Mouse (Mus musculus) gastrocnemius, adult 18-20 months (tissue): ENCODE measurements around the gene Pik3ip1. TPM values are rescaled to one million over a fixed set of nuclear protein-coding genes. Genes with fewer than 3 reads are reported as not detected.

Source experiments
- DNase-seq: peaks from one replicate; pipeline ENCODE4 v3.0.0; 2021; ENCODE audit warnings: low spot score
- total RNA-seq, 2 experiments: library from RNA; stranded (reverse); gene quantifications; 2 replicates each; pipeline ENCODE4 v1.2.3; 2021

The Pik3ip1 gene
- total RNA-seq, 2 experiments from 2014 or later, result 27.2 to 30.8 TPM

DNA sequence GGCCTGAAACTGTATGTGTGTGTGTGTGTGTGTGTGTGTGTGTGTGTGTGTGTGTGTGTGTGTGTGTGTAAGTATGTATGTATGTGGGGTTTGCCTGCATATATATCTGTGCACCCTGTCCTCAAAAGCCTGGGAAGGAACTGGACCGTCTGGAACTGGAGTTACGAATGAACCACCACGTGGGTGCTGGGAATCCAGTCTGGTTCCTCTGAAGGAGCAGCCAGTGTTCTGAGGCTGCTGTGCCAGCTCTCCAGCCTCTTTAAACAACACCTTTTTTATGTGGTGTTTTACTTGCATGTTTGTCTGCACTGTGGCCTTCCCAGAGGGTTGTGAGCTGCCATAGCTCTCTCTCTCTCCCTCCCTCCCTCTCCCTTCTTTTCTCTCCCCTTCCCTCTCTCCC is 6.4 kb downstream of the Pik3ip1 start:
- no peak for DNase-seq

DNA sequence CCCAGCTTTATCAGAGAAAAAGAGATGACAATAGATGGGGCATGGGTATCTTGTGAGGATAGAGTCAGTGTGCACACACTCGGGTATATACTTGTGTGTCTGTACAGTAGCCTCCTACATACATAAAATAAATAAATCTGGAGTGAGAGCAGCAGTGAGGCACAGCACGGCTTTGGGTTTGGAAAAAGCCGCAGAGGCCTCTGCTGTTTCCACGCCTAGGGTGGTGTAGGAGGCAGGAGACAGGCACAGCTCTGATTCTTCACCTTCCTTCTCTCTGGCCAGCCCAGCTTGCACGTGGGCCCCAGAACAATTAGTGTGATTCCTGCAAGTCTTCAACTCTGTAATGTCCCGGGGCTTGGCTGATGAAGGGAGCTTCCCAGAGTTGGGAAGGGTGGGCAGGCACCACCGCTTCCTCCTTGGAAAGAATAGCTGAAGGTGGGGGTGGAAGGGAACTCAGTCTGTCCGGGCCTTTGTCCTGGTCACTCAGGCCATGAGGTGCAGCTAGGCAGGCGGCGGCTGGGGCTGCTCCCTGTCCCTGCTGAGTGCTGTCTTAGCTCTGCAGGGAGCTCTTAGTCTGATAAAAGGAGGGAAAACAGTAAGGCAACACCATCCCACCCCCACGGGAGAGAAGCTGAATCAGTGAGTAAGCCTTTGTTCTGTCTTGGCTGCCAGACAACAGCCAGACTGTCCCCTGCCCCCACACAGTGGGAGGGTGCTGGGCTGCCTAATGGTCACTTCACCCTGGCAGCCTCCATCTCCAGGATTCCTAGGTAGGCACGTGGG is 7.2 kb downstream of the Pik3ip1 start:
- DNase-seq, result no peak

DNA sequence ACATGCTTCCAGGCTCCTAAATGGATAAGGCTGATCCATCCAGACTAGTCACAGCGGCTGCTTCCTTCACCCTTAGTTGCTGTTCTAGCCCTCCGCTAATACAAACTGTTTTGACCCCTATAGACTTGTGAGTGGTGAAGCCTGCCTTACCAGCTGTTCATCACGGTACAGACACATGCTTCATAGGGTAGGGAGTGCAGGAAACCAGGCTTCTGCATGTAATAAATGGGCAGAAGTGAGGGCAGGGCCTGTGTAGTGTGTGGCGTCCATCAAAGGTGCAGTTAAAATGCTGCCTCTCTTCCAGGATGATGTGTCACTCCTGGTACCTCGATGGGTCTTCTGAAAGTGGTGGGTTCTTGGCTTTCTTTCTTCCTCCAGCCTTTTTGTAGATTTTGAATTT is 7.8 kb downstream of the Pik3ip1 start:
- DNase-seq, result no peak

DNA sequence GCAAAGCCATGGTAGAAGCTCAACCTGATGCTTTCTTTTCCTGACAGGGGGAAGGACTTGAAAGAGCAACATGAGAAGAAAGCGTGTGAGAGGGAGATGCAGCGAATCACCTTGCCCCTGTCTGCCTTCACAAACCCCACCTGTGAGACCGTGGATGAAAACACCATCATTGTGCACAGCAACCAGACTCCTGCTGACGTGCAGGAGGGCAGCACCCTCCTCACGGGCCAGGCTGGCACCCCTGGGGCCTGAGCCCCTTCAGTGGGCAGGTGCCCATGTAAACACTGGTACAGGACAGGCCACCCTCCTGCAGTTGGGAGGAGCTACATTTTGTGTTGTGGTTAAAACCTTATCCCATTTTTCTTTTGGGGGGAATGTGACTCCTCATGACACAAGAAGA is 11.3 kb downstream of the Pik3ip1 start:
- DNase-seq, result no peak

DNA sequence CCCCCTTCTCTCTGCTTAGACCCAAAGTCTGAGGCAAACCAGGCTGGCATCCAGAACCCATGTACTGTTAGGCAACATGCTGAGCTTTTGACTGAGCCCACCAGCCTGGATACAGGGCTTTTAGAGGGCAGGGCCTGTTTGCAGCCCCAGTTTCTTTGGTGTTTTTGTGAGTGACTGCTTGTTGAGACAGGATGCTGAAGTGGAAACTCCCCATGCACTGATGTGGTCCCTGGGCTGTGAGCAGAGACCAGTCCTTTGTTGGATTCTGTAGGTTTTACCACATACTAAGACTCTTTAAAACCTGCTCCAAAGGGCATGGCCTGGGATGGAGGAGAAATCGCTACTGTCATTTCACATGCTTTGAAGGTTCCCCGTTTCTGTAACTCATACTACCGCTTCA is 14.7 kb downstream of the Pik3ip1 start:
- DNase-seq, result no peak

DNA sequence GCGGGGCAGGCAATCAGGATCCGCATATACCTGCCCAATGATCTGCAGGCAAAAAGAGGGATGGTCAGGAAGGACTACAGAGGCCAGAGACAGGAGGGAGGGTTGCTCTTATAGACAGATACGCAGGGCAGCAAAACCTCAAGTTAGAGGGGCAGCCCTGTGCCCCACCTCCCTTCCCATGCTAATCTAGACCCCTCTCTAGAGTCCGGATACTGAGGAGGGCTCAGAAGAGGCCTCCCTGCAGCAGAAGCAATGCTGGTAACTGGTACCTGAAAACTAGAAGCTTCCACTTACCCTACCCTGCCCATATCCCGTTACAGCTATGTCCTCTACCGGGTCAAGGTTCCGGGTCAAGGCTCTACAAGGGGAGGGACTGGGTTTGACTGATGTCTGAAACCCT is 16.1 kb downstream of the Pik3ip1 start:
- DNase-seq, result no peak

DNA sequence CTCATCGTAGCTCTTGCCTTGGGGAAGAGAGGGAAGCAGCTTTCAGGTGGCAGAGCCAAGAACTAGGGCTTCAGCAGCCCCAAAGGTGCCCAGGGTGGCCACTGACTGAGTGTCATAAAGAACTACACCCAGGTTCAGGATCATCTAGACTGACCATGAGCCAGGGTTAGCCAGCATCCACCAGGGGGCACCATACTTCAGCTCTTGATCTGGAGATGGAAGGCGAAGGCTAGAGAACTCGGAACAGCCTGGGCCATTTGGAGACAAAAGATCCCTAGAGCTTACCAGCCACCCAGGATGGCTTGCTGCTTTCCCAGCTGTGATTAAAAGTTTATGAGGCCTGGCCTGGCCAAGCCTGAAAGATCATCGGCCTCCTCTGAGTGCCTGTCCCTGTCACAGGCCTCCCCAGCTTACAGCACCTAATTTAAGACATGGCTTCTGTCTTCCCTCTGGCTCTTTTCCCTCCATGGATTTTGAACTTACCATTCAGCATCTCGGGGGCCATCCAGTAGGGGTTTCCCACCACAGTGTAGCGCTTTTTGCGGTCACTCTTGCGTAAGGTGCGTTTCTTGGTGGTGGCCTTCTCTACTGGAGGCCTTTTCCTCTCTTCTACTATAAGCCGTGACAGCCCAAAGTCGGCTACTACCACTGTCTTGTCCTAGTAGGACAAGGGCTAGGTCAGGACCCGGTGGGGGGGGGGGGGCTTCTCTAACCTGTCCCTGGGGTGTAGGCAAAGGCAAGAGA is 17.1 kb downstream of the Pik3ip1 start:
- peak; percentile 91 for DNase-seq

GRCm38 (mm10) chr11:3347835-3348195 is 17.6 kb downstream of the Pik3ip1 start:
- DNase-seq, result no peak

GRCm38 (mm10) chr11:3348576-3349342 is 18.6 kb downstream of the Pik3ip1 start:
- no peak for DNase-seq

DNA sequence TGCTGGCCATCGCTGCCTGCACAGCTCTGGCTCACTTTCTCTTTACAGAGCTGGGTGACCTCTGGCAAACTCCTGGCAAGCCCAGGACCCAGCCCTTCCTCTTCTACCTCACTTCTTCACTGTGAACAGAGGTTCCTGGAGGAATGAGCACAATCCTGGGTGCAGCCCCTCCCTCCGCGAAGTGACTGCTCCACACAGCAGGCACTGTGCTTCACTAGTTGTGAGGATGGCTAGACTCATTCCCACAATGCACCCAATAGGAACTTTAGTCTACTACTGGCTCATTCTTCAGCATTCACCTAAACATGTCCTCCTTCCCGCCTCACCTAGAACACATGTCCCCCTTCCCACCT is 19.1 kb downstream of the Pik3ip1 start:
- no peak for DNase-seq

DNA sequence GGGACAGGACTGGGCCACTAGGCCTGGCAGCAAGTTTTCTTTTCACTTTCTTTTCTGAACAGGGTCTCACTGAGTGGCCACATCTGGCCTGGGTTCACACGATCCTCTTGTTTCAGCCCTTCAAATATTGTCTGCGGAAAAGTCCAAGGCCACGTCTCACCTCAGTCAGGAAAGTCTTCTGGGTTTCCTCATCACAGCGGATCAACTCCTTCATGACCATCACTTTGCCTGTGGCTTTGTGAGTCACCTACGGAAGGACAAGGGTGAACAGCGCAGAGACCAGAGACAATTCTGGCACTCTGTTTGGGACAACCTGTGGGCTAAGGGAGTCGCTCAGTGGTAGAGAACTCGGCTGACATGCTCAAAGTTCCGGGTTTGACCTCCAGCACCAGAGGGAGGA is 21.9 kb downstream of the Pik3ip1 start:
- no peak for DNase-seq

DNA sequence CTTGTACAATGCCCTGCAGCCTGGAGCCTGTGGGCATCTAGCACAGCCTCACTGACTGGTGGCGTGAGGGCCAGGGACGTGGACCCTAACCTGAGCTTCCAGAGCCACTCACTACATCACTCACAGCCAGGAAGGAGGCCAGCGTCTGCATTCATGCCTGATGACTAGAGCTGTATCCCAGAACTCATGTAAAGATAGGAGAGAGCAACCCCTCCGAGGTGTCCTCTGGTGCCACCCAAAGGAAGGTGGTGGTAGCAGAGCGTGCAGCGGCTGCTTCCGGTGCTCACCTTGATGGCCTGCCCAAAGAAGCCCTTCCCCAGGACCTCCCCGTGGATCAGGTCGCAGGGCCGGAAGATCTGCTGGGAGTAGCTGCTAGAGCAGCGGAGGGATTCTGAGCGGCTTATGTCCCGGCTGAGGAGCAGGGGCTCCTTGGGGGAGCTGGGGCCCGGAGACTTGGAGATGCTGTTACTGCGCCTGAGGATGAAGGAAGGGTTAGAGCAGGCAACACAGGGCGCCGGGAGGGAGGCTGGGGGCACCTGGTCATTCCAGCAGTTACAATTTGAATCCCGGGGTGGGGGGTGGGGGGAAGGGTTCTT is 22.9 kb downstream of the Pik3ip1 start:
- DNase-seq, result no peak

GRCm38 (mm10) chr11:3362854-3363253 is 32.7 kb downstream of the Pik3ip1 start:
- no peak for DNase-seq

GRCm38 (mm10) chr11:3366411-3366810 is 36.2 kb downstream of the Pik3ip1 start:
- DNase-seq, result no peak

DNA sequence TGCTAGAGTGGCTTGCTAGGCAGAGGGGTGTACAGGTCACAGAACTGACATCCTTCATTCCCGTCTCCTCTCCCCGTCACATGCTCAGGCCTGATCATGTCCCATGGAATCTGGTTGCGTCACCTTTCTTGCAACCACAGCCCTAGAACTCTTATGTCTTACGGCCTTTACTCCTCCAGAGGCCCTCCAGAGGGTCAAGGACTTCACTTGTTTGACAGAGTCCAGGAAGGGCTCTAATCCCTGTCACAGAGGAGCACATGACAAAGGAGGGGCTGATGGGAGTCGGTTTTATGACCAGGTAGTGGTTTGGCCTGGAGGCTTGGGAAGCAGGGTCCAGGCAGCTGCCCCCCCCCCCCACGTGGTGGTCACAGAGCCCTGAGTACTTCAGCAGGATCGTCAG is 38.8 kb downstream of the Pik3ip1 start:
- DNase-seq, result no peak

GRCm38 (mm10) chr11:3369449-3369848 is 39.2 kb downstream of the Pik3ip1 start:
- no peak for DNase-seq

DNA sequence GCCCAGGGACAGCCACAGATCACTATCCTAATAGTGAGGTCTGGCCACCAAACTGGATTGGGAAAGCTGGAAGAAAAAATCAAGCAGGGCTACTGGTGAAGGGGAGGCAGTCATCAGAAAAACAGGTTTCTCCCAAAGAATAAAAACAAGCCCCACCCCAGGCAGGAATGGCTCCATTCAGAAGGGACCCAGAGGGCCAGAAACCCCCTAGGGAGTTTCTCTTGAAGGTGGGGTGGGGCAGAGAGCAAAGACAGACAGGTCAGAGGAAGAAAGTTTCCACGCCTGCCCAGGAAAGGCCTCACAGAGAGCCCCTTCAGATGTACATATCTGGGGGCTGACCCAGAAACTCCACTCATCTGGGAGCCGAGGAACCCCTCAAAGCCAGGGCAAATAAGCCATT is 40.0 kb downstream of the Pik3ip1 start:
- no peak for DNase-seq

DNA sequence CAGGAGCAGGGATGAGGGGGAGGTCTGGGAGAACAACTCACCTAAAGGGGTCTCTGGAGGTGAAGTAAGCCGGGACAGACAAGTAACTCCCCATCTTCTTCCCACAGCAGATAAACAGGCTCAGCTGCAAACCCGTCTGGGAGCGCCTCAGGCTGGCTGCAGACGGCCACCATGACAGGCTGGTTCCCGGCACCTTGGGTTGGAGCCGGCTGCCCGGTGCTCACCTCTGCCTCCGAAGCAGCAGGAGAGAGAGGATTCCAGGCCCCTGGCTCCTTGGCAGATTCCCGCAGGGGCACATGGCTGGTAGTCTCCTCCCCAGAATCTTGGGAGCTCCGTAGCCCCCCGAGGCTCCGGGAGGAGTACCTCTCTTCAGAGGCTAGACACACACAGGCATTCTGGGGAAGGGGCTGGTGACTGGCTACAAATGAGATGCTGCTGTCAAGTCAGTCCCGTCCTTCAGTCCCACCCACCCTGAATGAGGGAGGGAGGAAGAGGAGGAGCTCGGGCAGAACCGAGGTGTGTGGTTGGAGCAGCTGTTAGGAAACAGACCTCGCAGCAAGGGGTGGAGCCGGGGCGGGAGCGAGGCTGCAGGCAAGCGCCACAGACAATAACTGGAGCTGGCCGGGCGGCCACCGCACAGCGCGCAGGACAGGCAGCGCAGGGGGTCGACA is 40.9 kb downstream of the Pik3ip1 start:
- DNase-seq, result peak; percentile 78

- DNase-seq, result no peak
These were observed 41.5 kb downstream of the Pik3ip1 start for GRCm38 (mm10) chr11:3371599-3372295.

DNA sequence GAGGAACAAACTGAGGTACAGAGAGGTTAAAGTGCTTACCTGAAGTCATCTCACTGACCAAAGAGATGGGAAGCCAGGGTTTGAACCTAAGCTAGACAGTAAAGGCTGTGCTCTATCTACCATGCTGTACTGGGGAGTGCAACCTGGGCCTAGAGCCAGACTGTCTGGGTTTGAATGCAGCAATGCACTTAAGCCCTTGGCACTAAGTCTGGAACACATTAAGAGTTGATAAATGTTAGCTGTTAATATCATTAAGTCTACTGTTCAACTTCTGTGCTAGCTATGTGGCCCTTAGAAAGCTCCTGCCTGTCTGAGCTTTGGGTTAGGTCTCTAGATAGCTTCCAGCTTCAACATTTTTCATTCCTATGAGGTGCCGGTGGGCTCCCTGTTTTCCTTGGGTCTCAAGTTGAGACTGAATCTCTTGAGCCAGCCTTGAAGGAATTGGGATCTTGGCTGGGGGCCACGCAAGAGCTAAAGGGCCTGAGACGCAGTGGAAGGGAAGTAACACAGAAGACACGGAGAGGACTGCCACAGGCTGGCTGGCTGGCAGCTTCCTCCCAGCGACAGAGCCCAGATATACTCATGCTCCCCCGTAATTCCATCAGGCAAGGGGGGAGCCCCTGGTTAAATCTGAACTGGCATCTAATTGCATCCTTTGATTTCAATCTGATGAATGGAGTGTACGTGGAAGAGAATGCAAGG is 43.5 kb downstream of the Pik3ip1 start:
- DNase-seq, result no peak
